In genomic region chr14:12801100-12801499, GRCm38 (mm10) we compare ENCODE assay signal across 20 mouse cellular contexts. TPM values are rescaled to one million over a fixed set of nuclear protein-coding genes. Genes with fewer than 3 reads are reported as not detected.
DNase-seq lines count a peak whose midpoint lies in the region; ATAC-seq and TF ChIP-seq lines count a peak whose summit lies in the region.
"Had no signal": no experiment of that assay in that cellular context is flagged by ENCODE, and none has a peak within 500 bp of the region (broad histone marks: within the 10 kb centered on the region; RNA-seq: fewer than 3 reads in every experiment).

No protein-coding gene starts in this region.

- peak; percentile 3 for DNase-seq in adrenal gland, postnatal 25 days
- no peak for DNase-seq in adrenal gland, adult 2 months
- DNase-seq in left cerebral cortex, postnatal 4 days = peak; percentile 58
- DNase-seq in left cerebral cortex, adult 9 months (ENCODE audit: low spot score in 2 of 2) = no peak
- DNase-seq in cerebellum, adult 8-10 months = peak; percentile 57
- DNase-seq in layer of hippocampus, postnatal 10 days (ENCODE audit: low spot score in 2 of 2) = peak; percentile 32 to 43
- no peak for DNase-seq in heart, adult 2 months
- DNase-seq: gastrocnemius, adult 2 months; midbrain, embryonic 14.5 days; thymus, adult 2 months had no signal

- no peak for TF ChIP-seq POLR2A in heart, adult 2 months (IDR thresholded peaks at IDR 0.05; ENCODE audit: insufficient read depth, low read depth, low read length)

- no peak for TF ChIP-seq EP300 in heart, adult 2 months (IDR thresholded peaks at IDR 0.05; ENCODE audit: insufficient read depth, low read depth, low read length)

- no peaks in the 10 kb centered on the region for H3K9me3 ChIP-seq in neural tube, embryonic 15.5 days (replicated peaks)
- H3K9me3 ChIP-seq: forebrain, embryonic 10.5 days; heart, embryonic 15.5 days; limb, embryonic 13.5 days; stomach, embryonic 15.5 days had no signal

- no peaks in the 10 kb centered on the region for H3K79me2 ChIP-seq in heart, adult 2 months (replicated peaks; ENCODE audit: control insufficient read depth, insufficient read depth, low read length)

- ATAC-seq in neural tube, embryonic 15.5 days (ENCODE audit: low FRiP score) = no peak

- WGBS in heart, adult 2 months = 64% methylated on average over 2 of the region's 2 CpGs
- WGBS in neural tube, embryonic 15.5 days = 72% methylated on average over 2 of the region's 2 CpGs

- intact Hi-C loops in left cerebral cortex, postnatal 4 days (cut with DNase I) = no loop called here
- intact Hi-C loops in heart, adult 2 months (cut with DNase I) = no loop called here

- no peak overlapping the region for H3K27ac ChIP-seq in heart, adult 2 months
- H3K27ac ChIP-seq in neural tube, embryonic 15.5 days (replicated peaks) = no peak overlapping the region
- H3K27ac ChIP-seq: forebrain, embryonic 10.5 days; gastrocnemius, adult 2 months; heart, embryonic 15.5 days; limb, embryonic 13.5 days; liver, embryonic 14.5 days; stomach, embryonic 15.5 days had no signal

- no peaks in the 10 kb centered on the region for H3K27me3 ChIP-seq in heart, adult 2 months (ENCODE audit: control insufficient read depth, insufficient read depth, low read length)
- no peaks in the 10 kb centered on the region for H3K27me3 ChIP-seq in neural tube, embryonic 15.5 days (replicated peaks)
- H3K27me3 ChIP-seq: heart, embryonic 15.5 days; limb, embryonic 13.5 days; stomach, embryonic 15.5 days had no signal

- H3K4me3 ChIP-seq in heart, adult 2 months = no peak overlapping the region
- H3K4me3 ChIP-seq in neural tube, embryonic 15.5 days (replicated peaks) = no peak overlapping the region
- H3K4me3 ChIP-seq: forebrain, embryonic 10.5 days; gastrocnemius, adult 2 months; heart, embryonic 15.5 days; limb, embryonic 13.5 days; stomach, embryonic 15.5 days had no signal

- no peak overlapping the region for H3K4me2 ChIP-seq in neural tube, embryonic 15.5 days
- H3K4me2 ChIP-seq: heart, embryonic 15.5 days; limb, embryonic 13.5 days; stomach, embryonic 15.5 days had no signal

- no peaks in the 10 kb centered on the region for H3K4me1 ChIP-seq in heart, adult 2 months (ENCODE audit: control insufficient read depth, insufficient read depth, low read length)
- H3K4me1 ChIP-seq in neural tube, embryonic 15.5 days = no peaks in the 10 kb centered on the region
- H3K4me1 ChIP-seq: forebrain, embryonic 10.5 days; heart, embryonic 15.5 days; limb, embryonic 13.5 days; stomach, embryonic 15.5 days had no signal

- H3K36me3 ChIP-seq in heart, adult 2 months (ENCODE audit: control insufficient read depth, insufficient read depth, low read length) = no peaks in the 10 kb centered on the region
- H3K36me3 ChIP-seq in neural tube, embryonic 15.5 days = no peaks in the 10 kb centered on the region
- H3K36me3 ChIP-seq: forebrain, embryonic 10.5 days; heart, embryonic 15.5 days; limb, embryonic 13.5 days; stomach, embryonic 15.5 days had no signal

- TF ChIP-seq CTCF in heart, adult 2 months (IDR thresholded peaks at IDR 0.05) = no peak

- H3K9ac ChIP-seq in heart, adult 2 months (ENCODE audit: low read depth, low read length) = no peak overlapping the region
- H3K9ac ChIP-seq in neural tube, embryonic 15.5 days (replicated peaks) = no peak overlapping the region
- H3K9ac ChIP-seq: heart, embryonic 15.5 days; limb, embryonic 13.5 days; liver, embryonic 14.5 days; stomach, embryonic 15.5 days had no signal

RNA-seq across cellular contexts. Expression of gene Cadps, which starts 21.8 kb away (rescaled TPM):
- 9.7 and 12.7 TPM in 2 replicates for total RNA-seq in adrenal gland, postnatal 25 days (2021)
- total RNA-seq in adrenal gland, adult 2 months (2021) = 10 to 100 TPM in 1 of 2 experiments, 1 to 10 TPM in 1; 8.8 to 10.9 TPM
- 1.3 and 2.1 TPM in 2 replicates for polyA plus RNA-seq in adrenal gland, adult 2 months (2012; rRNA removed)
- total RNA-seq in left cerebral cortex, postnatal 4 days (2021) = 100 to 1,000 TPM; 168 to 175 TPM
- 100 to 1,000 TPM; 239 to 248 TPM for total RNA-seq in layer of hippocampus, postnatal 10 days (2021)
- total RNA-seq in heart, adult 2 months (2021) = under 1 TPM in 1 of 2 experiments, not detected in 1; 0.09 TPM
- polyA plus RNA-seq in heart, adult 2 months (2012; rRNA removed) = 0.16 and 0.23 TPM in 2 replicates
- 35.4 and 44.1 TPM in 2 replicates for polyA plus RNA-seq in neural tube, embryonic 15.5 days (2015; fragmentation: Nextera tagmentation; extraction: Ambion mirVana)
- total RNA-seq: granulocyte monocyte progenitor cell, adult 5-6 weeks; hematopoietic stem cell, adult 5-6 weeks; megakaryocyte progenitor cell, adult 5-6 weeks; MEL had no signal

Comparison
In these comparisons a context has a peak if more than half of its experiments do, and no peak if none do; other contexts are left out.
1. DNase-seq: peak in adrenal gland, postnatal 25 days (single experiment), left cerebral cortex, postnatal 4 days (single experiment), cerebellum, adult 8-10 months (single experiment) and layer of hippocampus, postnatal 10 days (2 of 2); none in adrenal gland, adult 2 months (single experiment), left cerebral cortex, adult 9 months (0 of 2) and heart, adult 2 months (0 of 2).
2. RNA of gene Cadps, which starts 21.8 kb away (total RNA-seq): 239 to 248 TPM in layer of hippocampus, postnatal 10 days and 168 to 175 TPM in left cerebral cortex, postnatal 4 days; 8.8 to 10.9 TPM in adrenal gland, adult 2 months, 9.7 to 12.7 TPM in adrenal gland, postnatal 25 days and 0.09 TPM in heart, adult 2 months; every median in the first group is over 10 times any median in the second.